Mouse (Mus musculus): ENCODE results near the gene Srms.

Srms gene

GRCm38 (mm10) chr2:181213021-181213445 is at the start of gene Srms:
Gene Srms, minus strand, starts transcription at chr2:181213185.
- CTCF ChIA-PET = no interaction called here

DNA sequence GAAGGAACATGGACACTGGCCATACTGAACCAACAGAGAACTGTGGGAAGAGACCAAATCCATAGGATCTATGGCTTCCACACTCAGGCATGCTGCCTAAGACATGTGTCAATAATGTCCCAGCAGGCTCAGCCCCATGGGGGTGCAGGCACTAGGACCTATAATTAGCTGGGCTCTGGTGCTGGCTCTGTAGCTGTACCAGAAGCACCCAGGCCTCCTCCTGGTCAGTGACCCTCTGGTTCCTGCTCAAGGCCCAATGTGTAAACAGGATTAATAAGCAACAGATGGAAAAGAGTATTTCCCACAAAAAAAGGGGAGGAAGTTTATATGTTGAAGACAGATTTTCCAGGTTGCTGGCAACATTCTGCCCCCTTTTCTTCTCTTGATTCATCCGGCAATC is 40.3 kb upstream of the Srms start:
- CTCF ChIA-PET = no interaction called here

- CTCF ChIA-PET = no interaction called here
Measured at GRCm38 (mm10) chr2:181251841-181252240, 38.9 kb upstream of the Srms start.

GRCm38 (mm10) chr2:181249217-181249616 is 36.2 kb upstream of the Srms start:
- CTCF ChIA-PET = no interaction called here

DNA sequence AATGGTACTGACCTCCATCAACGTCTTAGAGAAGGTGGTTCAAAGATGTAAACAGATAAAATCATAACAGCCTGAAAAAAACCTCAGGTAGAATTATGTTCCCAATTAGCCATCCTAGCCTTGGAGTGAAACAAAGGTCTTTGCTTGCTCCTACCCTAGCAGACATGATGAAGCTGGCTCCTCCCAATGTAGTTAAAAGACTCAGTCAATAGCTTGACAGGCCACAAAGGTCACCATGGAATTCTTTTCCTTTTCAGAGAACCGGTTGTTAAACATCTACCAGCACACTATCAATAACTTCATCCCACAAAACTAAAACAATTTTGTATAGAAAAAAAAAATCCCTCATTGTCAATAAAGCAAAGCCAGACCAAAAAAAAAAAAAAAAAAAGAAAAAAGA is 32.0 kb upstream of the Srms start:
- CTCF ChIA-PET = no interaction called here

DNA sequence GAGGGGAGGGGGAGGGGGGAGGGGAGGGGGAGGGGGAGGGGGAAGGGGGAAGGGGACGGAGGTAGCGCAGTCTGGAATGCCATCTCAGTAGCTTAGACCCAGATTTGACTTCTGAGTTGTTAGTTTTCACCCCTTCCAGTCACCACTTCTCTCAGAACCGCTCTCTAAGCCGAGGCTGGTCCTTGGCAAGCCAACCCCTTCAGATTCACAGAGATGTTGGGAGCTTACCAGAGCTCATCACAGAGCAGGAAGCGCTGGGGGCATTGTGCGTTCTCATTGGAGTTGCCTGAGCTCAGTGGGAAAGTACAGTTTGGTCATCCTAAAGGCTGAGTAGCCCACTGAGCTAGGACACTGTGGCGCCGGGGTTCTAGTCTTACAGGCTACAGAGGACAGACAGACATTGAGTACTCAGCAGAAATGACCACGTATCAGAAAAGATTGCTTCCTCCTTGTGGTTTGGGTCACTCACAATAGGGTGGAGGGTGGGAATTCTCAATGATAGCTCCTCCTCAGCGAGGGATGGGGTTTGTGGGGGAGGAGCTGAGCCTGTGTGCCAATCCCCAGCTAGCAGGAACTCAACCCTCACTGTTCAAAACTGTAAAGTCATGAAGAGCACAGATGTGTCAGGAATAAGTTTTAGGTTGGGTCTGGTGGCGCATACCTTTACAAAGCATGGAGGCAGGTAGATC is 30.9 kb upstream of the Srms start:
- CTCF ChIA-PET = interaction anchor here (0.6 to 0.7 kb wide), 2 partner anchors 75 to 86 kb away, joined by 3 read pairs; no protein-coding TSS in a partner anchor

DNA sequence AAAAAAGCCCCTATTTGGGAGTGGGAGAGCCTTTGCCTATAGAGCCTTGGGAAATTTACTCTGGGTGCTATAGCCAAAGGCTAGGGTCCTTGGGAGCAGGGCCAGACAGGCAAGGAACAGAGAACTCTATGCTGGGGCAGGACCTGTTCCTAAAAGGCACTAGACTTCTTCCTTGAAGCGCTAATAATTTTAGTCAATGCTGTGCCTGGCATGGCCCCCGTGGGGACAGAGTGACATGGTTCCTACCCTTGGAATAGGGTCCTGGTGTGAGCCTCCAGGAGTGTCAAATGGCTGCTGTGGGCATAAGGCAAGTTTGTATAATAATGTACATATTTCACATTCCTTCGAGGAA is 29.3 kb upstream of the Srms start:
- CTCF ChIA-PET = no interaction called here

GRCm38 (mm10) chr2:181241602-181242313 is 28.8 kb upstream of the Srms start, which contains the start of gene Helz2:
Gene Helz2, minus strand, starts transcription at chr2:181242027.
- CTCF ChIA-PET = no interaction called here

- CTCF ChIA-PET = no interaction called here
Measured at GRCm38 (mm10) chr2:181240806-181241440, 27.9 kb upstream of the Srms start.

GRCm38 (mm10) chr2:181239261-181239660 is 26.3 kb upstream of the Srms start:
- CTCF ChIA-PET = no interaction called here

- CTCF ChIA-PET = no interaction called here
Measured at GRCm38 (mm10) chr2:181238861-181239260, 25.9 kb upstream of the Srms start.

GRCm38 (mm10) chr2:181238091-181238610 is 25.2 kb upstream of the Srms start:
- CTCF ChIA-PET = interaction anchor here (0.6 to 0.8 kb wide), 2 partner anchors 49 to 325 kb away, joined by 3 to 4 read pairs; no protein-coding TSS in a partner anchor

DNA sequence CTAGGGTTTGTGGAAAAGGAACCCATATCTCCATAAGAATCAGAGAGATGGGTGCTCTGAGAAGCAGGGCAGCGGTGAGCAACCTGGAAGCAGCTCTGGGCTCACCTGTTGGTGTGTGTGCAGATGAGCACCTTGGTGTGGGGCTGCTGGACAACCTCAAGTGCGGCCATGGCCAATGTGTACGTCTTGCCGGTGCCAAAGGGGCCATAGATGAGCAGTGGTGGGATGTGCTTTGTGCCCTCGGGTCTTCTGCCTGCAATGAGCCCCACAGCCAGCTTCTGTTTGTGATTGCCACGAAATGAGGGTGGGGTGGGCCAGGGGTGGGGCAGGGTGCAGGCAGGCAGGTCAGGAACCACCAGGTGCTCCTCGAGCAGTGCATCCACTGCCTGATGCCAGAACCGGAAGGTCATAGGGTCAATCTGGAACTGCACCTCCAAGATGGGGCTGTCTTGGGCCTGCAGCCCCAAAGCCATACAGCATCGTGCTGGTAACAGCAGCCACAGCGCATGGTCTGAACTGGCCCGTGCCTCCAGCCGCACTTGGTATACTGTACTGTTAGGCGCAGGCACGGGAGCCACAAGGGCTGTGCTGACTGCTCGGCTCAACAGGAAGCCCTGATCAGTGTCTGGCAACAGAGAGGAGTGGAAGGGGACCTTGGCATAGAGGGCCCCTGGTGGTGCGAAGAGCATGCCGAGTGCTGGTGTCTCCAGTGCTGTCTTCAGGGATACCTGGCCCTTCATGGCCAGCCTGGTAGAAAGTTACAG is 24.4 kb upstream of the Srms start:
- CTCF ChIA-PET = interaction anchor here (0.5 to 0.8 kb wide), 3 partner anchors 48 to 326 kb away, joined by 3 to 4 read pairs (median 4); no protein-coding TSS in a partner anchor

DNA sequence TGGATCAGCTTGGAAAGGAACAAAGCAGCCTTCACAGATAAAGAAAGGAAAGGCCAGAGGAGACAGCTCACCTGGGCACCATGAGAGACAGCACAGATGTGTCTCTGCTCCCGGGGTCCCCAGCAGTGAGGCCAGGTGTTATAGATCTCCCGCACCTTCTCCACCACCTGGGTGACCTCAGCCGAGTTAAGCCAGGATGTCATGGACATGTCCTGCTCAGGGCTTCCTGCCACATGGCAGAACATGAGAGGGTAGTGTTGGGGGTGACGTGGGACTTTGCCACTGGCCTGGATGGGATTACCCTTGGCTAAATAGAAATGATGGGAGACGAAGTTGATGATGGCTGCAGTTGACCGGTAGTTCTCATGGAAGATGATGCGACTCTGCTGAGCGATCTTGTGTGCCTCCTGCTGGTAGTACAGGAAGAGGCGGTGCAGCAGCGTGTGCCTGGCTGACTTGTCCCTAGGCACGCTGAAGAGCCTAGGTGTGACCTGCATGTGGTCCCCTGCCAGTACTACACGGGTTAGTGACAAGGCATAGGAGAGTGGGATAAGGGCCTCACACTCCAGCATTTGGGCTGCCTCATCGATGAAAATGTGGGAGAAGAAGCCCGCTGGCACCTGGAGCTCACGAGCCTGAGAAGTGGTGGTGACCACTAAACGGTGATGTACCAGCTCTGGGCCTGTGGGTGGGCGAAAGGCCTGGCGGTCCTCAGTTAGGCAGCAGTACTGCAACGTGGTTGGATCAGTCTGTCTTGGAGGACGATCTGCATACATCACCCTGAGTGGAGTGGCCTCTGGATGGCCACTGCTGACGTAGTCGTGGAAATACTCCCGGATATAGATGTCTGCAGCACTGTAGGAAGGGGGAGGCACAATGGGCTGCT is 22.9 kb upstream of the Srms start:
- CTCF ChIA-PET = no interaction called here

GRCm38 (mm10) chr2:181234680-181235079 is 21.7 kb upstream of the Srms start:
- CTCF ChIA-PET = no interaction called here

DNA sequence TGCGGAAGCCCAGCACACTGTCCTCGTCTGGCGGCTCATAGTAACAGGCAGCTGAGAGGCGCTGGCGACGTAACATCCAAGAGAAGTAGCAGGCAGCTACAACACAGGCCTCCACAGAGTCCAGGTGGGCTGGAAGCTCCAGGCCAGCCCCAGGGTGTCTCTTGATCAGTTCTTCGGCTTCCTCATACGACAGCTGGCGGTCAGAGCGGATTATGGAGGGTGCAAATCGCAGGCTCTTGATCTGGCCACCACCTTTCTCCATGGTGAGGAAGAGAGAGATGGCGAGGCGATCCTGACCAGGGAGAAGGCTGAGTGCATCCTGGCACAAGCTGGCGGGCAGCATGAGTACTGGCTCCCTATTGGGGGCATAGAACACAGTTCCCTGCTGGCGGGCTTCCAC is 20.5 kb upstream of the Srms start:
- CTCF ChIA-PET = no interaction called here

GRCm38 (mm10) chr2:181231171-181231570 is 18.2 kb upstream of the Srms start:
- CTCF ChIA-PET = no interaction called here

DNA sequence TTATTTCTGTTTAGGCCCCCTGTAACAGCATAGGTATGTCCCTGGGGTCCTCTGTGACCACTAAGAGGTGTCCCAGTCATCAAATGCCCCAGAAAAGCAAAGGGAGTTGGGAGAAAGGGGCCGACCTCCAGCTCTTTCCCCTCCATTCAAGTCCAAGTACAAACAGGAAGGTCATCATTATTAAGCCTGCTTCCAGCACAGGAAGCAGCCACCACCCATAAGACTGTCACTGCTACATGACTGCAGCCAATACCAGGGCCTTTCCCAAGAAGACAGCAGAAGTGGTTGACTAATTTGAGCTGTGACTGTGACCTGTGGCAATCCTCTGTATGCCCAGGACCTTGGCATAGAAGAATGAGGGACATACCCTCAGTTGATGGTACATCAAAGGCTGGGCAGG is 15.3 kb upstream of the Srms start:
- CTCF ChIA-PET = interaction anchor here (0.6 kb wide), 1 partner anchor 103 kb away, joined by 9 read pairs; no protein-coding TSS in a partner anchor

DNA sequence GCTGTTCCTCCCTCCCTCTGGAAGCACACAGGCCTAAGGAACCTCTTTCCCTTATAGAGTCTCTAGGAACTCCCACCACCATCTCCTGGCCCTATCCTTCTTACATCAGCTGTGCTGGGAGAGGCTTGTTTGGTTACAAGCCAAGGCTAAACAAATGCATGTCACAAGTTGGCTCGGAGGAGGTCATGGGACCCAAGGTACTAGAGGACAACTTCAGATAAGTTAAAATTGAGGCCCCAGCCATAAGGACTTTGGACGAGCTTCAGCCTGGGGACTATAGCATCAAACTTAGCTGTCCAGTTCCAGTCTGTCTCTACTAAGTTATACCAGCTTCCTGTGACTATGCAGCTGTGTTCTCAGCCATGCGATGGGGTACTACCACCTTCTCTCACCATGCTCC is 14.1 kb upstream of the Srms start:
- CTCF ChIA-PET = no interaction called here

- CTCF ChIA-PET = no interaction called here
Measured at GRCm38 (mm10) chr2:181224994-181225393, 12.0 kb upstream of the Srms start.

DNA sequence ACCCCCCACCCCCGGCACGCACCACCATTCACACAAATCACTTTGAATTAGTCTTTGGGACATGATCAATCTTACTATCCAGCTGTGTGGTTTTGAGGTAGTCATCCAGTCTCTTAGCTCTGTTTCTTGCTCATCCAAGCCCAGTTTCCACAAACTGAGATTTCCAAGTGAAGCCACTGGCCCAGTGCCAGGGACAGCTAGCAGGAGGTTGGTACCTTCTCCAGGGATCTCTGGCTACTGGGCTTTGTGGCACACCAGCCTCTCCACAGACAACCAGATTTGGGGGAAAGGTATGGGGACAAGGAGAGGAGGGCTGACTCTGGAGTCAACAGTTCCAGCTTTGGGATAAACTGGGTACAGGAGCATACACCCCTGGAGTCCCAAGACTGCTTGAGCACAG is 7.4 kb upstream of the Srms start:
- CTCF ChIA-PET = interaction anchor here (0.8 kb wide), 1 partner anchor 33 kb away, joined by 3 read pairs; the partner anchor contains the start of gene Ppdpf

Measured in spleen, embryonic (tissue).